Mouse (Mus musculus): ENCODE results near the gene Cdr2l. TPM values are rescaled to one million over a fixed set of nuclear protein-coding genes. Genes with fewer than 3 reads are reported as not detected.

The Cdr2l gene
- total RNA-seq, 2 experiments from 2014 or later: 5.8 to 5.9 TPM

DNA sequence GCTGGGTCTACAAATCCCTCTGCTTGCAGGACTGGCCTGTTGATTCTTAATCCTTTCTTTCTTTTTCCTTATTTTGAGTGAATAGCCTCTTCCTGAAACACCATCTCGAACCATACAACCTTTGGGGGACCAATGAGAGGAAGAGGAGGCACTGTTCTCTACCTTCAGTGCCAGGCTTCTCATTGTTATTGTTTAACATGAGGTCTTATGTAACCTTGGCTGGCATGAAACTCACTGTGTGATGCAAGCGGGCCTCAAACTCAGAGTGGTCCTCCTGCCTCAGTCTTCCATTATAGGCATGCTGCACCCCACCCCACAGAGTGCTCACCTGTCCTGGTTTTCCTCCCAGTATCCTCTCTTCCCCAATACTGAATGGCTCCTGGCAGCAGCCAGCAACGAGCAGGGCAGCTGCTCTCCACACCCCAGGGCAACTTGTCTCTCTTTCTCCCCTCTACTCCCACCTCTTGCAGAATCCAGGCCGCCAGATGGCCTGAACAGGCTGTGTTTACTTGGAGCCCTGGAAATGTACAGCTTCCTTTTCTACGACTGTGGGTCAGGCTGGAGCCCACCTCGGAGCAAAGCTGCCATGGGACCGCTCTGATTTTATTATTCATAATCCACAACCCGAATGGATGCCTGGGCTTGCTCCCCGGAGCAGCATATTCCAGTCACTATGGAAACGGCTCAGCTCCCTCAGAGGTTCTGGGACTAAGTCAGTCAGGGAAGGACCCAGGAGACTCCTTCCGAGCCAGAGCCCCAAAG lies 19.1 kb downstream of the Cdr2l start:
- DNase-seq: no peak
- intact Hi-C loops (cut with DNase I): no loop called here

DNA sequence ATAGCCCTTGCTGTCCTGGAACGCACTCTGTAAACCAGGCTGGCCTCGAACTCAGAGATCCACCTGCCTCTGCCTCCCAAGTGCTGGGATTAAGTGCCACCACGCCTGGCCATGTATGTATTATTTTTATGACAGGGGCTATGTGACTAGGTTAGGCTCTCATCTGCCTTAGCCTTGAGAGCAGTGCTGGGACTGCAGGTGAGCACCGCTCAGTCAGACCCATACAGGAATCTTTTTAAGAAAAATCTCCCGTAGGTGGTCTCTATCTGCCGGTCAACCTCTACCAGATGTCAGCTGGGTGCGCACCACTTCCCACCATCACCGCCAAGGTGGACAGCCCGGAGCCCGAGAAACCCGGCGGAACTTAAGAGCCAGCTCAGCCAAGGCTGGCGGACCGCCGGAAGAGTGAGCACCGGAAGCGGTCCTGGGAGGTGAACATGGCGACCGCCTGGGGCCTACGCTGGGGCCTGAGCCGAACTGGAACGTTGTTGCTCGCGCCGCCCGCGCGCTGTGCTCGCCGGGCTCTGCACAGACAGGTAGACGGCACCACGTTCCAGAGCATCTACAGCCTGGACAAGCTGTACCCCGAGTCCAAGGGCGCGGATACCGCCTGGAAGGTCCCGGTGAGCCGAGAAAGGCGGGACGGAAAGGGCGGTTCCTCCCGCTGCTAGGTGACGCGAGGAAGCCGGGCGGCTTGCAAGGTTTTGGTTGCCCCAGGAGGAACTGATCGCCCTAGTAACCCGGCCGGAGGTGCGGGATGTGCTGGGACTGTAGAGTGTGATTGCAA lies 21.8 kb downstream of the Cdr2l start, which contains the start of gene Mrpl58:
TSS of gene Mrpl58 (plus strand) at position 415 of the 787 bp plus-strand sequence.
- intact Hi-C loops (cut with DNase I): loop anchor here (2.0 kb wide), 1 partner anchor 21 kb away; no protein-coding TSS in a partner anchor
- DNase-seq: peak; percentile 87 to 94

DNA sequence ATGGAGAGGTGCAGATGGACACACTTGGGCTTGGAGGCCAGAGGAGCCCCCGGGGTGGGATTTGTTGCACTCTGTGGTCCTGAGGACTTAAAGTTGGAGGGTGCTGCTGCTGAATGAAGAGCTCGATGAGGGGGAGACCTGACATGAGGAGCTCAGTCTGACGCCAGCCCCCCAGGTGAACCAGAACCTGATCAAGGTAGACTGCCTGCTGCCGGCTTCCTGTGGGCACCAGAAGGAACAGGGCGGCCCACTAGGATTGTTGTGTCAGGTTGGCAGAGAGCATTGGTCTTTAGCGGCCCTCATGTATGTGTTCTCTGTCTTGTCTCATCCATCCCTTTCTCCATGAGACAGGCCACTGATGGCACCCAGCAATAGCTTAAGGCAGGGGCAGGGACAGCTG lies 24.0 kb downstream of the Cdr2l start:
- no peak for DNase-seq
- intact Hi-C loops (cut with DNase I): no loop called here

DNA sequence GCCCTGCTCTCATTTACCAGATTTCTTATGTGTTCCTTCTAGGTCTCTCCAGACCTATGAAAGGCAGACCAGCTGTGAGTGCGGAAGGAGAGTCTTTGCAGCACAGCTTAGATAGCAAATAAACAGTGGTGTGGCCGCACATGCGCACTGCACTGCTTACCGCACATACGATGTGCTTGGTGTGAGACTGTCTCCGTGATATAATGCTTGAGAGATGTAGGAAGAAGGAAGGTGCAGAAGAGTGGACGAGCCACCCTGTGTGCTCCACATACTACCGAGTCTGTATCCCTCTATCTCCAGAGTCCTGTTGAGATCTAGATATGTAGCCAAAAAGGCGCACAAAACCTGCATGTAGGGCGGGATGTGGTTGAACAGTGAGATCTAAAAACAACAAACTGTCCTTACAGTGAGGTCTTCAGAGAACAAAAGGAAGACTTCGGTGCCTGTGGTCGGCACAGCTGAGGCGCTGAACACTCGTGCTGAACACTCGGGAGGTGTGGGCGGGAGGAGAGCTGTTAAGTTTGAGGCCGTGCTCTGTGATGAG lies 25.2 kb downstream of the Cdr2l start:
- intact Hi-C loops (cut with DNase I): no loop called here

DNA sequence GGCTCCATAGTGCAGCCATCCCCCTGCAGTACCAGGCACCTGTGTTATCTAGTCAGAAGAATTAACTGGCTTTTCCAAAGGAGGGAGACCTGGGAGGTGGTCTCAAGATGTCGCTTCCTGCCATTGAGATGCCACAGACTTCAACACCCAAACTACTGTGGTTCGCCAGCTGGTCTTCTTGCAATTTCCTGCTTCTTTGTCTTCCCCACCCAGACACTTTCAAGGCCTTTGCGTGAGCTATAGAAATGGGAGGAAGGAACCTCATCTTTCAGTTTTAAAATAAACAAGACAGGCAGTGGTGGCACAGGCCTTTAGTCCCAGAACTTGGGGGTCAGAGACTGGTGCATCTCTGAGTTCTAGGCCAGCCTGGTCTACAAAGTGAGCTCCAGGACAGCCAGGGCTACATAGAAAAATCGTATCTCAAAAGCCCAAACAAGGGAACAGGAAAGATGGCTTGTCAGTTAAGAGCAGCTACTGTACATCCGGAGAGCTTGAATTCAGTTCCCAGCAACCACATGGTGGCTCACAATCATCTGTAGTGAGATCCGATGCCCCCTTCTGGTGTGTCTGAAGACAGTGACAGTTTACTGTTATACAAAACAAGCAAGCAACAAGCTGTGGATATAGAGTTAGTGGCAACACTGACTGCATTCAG lies 26.7 kb downstream of the Cdr2l start:
- intact Hi-C loops (cut with DNase I): no loop called here

More for the DNA sequence above, 25.2 kb downstream of the Cdr2l start:
- no peak for DNase-seq

DNA sequence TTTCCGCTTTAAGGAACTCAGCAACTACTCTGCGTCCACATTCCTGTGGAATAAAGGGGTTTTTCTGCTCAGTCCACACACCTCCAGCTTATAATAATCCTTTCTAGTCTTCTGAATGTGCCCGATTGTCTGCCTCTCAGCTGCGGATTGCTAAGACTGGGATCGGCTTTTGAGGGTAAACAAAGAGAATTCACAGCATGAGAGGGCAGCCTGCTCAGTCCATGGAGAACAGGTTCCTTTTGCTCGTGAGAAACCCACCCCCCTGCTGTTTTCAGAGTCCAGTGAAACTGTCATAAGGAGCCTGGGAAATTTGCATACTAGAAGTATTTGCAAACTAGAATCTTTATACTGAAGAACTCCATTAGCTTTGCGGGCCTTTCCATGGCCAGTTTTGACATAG lies 27.8 kb downstream of the Cdr2l start:
- intact Hi-C loops (cut with DNase I): no loop called here
- DNase-seq: no peak

More for the DNA sequence above, 26.7 kb downstream of the Cdr2l start:
- no peak for DNase-seq

DNA sequence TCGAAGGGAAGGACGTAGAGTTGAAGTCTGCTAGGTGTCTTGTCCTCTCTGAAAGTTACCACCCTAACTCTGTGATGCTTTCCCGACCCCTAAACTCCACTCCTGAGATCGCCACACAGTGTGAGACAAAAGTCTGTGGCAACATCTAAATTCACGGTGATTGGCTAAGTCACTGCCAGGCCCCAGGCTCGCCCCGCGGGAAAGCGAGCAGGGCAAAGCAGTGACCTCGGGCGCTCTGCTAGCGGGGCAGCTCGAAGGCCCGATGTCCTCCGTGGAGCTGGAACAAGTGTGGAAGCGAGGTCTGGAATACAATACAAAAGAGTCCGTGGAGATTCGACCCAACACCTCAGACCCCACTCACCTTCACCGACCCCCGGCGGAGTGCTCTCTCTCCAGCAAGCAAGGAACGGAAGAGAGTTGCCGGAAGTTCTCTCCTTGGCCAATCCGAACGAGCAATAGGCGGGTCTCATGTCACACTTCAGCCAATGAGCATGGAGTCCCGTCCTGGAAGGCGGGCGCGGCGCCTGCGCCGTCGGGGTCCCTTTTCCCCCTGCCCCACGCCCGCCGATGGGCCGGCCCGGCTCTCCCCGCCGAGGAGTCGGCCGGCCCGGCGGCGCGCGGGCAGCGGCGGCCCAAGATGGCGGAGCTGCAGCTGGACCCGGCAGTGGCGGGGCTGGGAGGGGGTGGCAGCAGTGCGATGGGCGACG lies 38.0 kb downstream of the Cdr2l start, which contains the start of the genes Atp5h and Kctd2:
TSS of gene Atp5h (minus strand) at position 432 of the 707 bp plus-strand sequence.
TSS of gene Kctd2 (plus strand) at position 598 of the 707 bp plus-strand sequence.
- peak; percentile 92 to 94 for DNase-seq
- intact Hi-C loops (cut with DNase I): no loop called here

DNA sequence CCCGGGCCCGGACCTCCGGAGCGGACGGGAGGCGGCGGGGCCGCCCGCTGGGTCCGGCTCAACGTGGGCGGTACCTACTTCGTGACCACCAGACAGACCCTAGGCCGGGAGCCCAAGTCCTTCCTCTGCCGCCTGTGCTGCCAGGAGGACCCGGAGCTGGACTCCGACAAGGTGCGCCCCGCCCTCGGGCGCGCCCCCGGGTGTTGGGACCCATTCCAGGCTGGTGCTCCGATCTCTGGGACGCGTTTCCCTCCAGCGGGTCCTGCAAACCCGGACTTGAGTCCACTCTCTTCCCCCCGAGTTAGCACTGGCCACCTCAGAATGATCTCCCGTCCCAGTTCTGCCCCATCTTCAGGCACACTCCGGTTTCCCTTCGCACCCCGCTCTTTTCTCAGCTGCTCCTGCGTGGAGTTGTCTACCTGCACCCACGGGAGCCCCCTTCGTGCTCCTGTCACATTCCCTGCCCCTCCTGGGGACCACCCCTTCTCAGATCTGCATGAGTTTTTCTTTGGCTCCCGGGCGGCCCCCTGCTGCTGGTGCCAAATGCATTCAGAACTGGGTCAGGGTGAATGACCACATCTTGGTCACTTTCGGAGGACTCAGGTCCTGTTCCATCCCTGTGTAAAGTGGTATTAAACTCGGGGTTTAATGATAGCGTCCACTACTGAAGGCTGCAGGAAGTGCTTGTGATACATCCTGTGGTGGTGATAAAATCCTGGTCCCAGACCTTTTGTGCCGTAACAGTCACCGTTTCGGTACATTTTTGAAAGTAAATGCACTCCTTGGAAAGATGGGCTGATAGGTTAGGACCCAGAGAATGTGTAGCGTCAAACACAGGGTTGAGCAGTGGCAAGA lies 38.8 kb downstream of the Cdr2l start:
- intact Hi-C loops (cut with DNase I): no loop called here
- peak in 1 of 2 experiments; percentile 70 for DNase-seq

DNA sequence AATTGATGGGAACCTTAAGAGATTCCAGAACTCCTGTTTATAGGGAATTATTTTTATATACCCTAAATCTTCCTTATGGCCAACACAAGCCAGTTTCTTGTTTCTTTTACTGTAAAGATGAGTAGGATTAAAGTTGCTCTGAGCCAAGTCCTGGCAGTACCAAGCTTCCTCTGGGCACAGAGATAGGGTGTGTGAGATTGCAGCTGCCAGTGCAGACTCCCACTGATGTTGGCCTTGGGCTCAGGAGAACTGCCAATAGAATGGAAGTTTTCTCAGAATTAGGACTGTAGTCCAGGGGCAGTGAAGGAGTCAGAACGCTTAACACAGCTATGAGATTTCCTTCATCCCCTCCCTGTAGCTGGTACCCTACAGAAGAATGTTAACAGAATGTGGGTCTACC lies 39.6 kb downstream of the Cdr2l start:
- no peak for DNase-seq
- intact Hi-C loops (cut with DNase I): no loop called here

DNA sequence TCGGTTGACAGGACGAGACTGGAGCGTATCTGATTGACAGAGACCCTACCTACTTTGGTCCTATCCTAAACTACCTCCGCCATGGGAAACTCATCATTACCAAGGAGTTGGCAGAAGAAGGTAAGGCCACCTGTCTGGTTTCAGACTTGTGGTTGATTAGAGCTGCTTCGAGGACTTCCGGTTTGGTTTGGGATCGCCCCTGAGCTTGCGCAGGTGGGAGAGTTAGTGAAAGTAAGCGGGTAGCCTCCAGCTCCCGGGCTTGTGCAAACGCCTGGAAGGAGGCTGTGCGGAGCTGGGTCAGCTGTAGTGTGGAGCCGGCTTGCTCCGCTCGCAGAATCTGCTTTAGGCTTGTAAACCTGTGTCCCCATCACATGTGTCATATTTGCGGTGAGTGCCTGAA lies 40.3 kb downstream of the Cdr2l start:
- intact Hi-C loops (cut with DNase I): no loop called here
- no peak for DNase-seq

DNA sequence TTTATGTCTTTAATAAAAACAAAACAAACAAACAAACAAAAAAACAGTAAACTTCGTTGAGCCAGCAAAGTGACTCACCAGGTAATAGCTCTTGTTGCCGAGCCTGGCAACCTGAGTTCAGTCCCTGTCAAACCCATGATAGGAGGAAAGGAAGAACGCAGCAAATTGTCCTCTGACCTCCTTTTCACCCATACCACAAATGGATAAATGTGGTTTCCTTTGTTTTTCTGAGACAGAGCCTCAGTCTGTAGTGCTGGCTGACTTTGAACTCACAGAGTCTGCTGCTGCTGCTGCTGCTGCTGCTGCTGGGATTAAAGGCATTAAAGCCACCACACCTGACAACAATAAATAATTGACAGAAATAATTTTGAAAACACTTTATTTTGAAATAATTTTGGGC lies 41.4 kb downstream of the Cdr2l start:
- intact Hi-C loops (cut with DNase I): no loop called here
- no peak for DNase-seq

DNA sequence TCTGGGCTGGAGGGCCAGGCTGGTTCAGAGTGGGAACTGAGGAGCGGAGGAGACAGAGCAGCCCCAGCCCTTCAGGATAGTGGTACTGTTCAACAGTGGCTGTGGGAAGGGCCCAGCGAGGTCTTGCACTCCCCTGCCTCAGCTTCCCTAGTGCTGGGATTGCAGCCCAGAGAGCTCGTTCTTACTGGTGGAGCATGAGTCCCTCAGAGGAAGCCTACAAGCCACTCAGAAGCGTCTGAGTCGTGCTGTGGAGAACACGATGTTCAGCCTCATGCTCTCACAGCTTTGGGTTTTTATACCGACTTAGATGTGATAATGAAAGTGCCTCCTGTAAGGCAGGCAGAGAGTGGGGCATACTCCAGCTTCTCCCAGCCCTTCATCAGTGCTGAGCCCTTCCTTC lies 43.0 kb downstream of the Cdr2l start:
- intact Hi-C loops (cut with DNase I): loop anchor here (5.0 kb wide), 1 partner anchor 67 kb away; no protein-coding TSS in a partner anchor
- no peak for DNase-seq

DNA sequence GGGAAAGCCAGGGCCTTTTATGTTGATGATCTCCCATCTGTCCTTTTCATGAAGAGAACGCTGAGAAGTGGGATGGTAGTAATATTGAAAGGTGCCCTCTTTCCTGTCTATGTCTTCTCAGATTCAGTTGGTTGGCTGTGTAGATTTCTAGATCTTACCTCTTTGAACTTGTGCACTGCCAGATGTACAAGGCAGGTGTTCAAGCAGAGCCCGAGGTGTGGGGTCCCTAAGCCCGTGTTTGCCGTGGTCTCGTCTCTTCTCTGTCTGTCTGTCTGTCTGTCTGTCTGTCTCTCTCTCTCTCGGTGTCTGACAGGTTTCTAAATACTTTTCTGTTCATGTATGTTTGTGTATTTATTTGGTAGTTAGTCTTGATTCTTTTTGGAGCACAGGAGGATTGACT lies 44.0 kb downstream of the Cdr2l start:
- intact Hi-C loops (cut with DNase I): loop anchor here (5.0 kb wide), 1 partner anchor 68 kb away; no protein-coding TSS in a partner anchor

DNA sequence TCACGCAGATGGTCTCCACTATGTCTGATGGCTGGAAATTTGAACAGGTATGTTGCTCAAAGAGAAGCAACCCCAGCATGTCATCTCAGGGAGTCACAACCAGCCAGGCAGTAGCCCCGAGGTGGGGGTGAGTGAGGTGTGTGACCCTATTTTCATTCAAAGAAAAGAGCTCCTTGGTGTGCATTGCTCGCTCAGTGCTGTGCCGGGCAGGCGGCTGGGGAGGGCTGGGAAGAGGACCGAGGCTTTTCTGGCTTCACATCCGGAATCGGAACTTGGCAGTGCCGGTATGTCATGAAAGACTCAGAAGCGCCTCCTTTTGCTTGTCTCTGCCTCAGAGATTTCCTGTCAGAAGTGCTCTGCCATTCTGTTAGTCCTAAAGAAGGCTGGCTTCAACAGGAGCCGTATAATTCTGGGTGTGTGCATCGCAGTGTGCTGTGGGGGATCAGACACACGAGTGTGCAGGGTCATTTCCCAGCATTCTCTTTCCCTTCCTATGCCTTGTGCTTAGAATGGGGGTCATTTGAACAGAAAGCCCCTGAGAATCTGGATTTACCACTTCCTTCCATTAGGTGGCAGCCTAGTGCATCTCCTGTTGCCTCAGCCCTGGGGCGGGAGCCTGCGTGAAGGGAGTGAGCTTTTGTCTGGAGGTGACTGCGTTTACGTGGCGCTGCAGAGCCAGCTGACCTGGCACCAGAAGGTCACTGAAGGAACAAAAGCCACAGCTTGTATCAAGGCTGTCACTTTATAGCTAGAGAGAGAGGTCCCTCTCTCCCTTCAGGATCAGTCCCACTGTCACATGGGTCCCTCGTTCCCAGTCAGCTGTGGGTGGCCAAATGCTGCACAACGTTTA lies 46.0 kb downstream of the Cdr2l start:
- intact Hi-C loops (cut with DNase I): loop anchor here (1.0 to 5.0 kb wide), 2 partner anchors 46 to 70 kb away; no protein-coding TSS in a partner anchor
- peak; percentile 60 to 75 for DNase-seq

More for the DNA sequence above, 44.0 kb downstream of the Cdr2l start:
- DNase-seq: no peak

DNA sequence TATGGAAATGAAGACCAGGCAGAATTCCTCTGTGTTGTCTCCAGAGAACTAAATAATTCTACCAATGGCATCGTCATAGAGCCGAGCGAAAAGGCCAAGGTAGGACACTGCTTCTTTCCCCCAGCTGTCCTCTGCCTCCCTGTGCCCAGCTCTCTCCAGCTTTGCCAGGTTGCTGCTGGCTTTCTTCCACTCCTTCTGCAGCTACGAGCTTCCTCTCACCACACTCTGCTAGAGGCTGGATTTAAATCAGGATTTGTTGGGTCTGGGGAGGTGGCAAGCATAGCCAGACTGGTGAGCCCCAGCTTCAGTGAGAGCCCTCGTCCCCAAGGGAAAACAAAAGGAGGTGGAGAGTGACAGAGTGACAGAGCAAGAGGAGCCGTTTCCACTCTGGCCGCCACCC lies 47.6 kb downstream of the Cdr2l start:
- intact Hi-C loops (cut with DNase I): loop anchor here (5.0 kb wide), 1 partner anchor 72 kb away; no protein-coding TSS in a partner anchor
- no peak for DNase-seq

DNA sequence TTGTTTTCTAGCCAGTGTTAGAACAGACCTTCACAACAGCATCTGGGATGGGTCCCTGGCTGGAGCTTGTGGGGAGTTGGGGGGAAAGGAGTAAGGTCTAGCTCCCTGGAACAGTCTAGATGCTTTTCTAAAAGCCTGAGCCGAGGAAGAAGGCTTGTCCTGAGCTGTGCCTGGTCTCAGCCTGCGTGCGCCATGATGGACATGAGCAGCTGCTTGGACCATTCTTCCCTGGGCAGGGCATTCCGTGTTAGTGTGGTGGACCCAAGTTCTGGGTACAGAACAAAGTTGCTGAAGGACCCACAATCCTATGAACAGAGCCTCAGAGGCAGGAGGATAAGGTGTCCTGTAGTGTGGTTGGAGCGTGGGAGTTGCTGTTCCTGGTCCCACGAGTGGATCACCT lies 48.8 kb downstream of the Cdr2l start:
- intact Hi-C loops (cut with DNase I): no loop called here
- no peak for DNase-seq

DNA sequence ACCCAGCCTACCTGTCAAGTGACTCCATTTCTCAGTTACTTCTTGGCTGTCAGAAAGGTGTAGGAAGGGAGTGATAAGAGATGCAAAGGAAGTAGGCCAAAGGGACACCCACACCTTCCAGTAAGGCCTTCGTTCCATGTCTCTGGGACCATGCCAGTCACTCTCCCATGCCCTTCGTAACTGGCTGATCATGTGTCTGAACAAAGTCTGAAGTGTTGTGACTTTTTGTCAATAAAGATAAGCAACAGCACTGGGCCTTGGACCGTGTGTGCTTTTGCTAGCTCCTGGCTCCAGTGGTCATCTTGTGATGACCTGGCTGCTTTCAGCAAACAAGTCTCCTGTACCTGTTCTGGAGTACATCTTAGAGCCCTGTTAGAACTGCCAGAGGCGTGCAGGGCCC lies 51.1 kb downstream of the Cdr2l start:
- no peak for DNase-seq
- intact Hi-C loops (cut with DNase I): no loop called here

DNA sequence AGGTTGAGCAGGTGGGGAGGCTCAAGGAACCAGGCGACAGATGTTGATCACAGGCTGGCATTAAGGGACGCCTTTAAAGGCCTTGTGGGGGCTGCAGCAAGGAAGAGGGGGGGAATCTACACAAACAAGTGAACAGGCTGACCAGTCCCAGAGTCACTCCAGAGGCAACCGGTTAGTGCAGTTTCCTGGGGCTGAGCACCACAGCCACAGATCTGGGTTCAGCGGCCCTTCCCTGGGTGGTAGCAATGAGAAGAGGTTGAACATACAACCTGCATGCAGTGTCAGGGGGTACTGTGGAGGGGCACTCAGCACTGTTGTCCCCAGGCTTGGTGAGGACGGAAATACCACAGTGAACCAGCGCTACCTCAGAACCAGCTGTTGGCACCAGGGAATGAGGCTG lies 51.6 kb downstream of the Cdr2l start:
- no peak for DNase-seq
- intact Hi-C loops (cut with DNase I): no loop called here
